Mouse (Mus musculus): ENCODE data around the gene Tmem132b.

Tmem132b gene

DNA sequence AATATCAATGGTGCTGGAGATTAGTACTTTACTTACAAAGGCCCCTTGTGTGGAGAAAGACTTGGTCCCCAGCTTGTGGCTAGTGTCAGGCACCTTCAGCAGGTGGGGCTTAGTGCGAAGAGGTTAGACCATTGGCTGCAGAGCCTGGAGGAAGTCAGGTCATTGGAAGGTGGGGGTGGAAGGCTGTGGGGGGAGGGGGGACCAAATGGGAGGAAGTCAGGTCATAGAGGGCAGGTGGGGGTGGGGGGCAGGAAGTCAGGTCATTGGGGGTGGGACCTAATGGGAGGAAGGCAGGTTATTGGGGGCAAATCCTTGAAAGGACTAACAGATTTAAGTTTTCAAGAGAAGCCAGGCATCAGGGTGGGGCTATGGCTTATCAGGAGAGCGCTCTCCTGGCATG is 44.3 kb downstream of the Tmem132b start:
- DNase-seq (ENCODE audit: low spot score in 2 of 2) = no peak

DNA sequence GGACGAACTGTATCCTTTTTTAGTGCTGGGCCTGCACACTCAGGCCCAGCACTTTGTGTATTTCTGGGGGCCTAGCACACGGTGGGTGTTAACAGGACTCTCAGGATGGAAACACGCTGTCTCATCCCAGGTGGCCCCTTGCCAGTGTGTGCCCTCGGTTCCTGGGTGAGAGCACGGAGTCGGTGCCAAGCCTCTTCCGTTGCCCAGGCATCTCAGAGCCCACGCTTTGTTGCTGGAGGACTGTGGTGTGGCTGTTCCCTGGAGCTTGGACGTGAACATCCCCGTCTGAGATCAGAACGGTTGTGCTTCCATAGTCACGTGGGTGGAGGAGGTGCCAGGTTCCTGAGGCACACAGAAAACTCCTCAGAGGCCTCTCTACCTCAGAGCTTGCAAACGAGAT is 47.1 kb downstream of the Tmem132b start:
- no peak for DNase-seq (ENCODE audit: low spot score in 2 of 2)

DNA sequence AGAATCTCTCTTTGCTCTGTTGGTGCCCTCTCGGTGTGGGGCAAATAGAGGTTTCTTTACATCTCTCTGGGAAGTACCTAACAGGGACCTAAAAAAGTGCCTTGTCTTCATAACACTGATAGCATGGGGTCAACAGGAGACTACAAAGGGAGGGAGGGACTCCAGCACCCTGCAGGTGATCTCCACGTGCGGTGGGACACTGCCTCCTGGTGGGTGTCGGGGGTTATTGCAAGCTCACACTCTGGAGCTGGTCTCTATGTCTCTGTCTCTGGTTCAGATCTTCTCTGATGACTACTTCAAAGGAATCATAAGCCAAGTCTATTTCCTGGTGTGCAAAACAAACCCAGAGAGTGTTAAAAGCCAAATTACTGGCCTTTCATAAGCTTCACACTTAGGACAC is 47.6 kb downstream of the Tmem132b start:
- DNase-seq (ENCODE audit: low spot score in 2 of 2) = no peak

DNA sequence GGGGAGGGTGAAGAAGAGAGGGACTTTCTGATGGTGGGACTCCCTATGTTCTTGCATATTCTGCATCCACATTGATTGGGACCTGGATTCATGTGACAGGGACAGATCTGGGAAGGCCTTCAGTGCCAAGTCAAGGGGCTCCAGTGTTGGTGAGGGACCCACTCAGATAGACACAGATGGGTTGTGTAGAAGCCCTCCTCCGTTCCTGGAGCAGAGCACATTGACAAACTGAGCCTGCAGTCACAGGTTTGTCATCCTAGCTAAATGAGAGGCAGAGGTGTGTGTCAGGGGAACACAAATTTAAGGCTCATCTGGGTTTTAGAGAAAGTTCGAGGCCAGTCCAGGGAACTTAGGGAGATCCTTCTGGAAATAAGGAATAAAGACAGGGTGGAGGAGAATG is 51.7 kb downstream of the Tmem132b start:
- no peak for DNase-seq (ENCODE audit: low spot score in 2 of 2)

DNA sequence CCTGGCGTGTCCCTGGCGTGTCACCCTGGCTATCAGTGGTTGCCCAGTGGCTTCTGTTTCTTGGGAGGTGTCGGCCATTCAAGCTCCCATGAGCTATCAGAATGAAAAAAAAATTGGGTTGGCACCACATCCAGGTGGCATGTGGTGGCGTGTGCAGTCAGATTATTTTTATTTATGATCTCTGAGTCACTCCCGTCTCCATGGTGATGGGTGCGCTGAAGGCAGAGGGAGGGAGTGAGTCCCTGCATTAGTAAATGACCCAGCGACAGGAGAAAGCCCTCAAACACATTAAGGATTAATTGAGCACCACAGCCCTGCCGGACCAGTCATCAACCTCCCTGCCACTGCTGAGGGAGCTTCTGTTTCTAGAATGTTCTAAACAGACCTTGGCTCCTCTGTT is 52.3 kb downstream of the Tmem132b start:
- DNase-seq (ENCODE audit: low spot score in 2 of 2) = no peak

DNA sequence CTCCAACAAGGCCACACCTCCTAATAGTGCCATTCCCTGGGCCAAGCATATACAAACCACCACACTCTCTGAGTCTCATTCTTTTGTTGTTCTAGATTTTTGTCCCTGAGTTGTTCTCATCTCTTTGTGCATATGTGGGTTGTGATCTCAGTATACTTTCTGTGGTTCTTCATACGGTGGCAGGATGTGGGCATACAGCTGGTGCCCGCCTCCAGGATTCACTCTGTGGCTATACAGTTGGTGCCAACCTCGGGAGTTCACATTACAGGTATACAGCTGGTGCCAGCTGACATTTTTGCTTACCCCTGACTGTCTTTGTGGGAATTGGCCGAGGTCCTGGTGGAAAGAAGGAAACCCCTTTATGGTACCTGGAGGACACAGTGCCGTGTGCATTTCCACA is 53.6 kb downstream of the Tmem132b start:
- DNase-seq (ENCODE audit: low spot score in 2 of 2) = no peak

DNA sequence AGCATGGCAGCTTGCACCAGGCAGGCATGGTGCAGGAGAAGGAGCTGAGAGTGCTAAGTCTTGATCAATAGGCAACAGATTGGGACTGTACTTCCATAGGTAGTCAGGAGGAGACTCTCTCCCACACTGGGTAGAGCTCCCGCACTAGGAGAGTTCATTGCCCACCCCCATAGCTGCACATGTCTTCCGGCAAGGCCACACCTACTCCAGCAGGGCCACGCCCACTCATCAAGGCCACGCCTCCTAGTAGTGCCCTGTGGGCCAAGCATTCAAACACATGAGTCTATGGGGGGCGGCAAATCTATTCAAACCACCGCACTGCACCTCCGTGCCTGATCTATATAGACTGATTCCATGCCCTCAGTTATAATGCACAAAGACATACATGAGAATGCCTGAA is 56.6 kb downstream of the Tmem132b start:
- no peak for DNase-seq (ENCODE audit: low spot score in 2 of 2)

DNA sequence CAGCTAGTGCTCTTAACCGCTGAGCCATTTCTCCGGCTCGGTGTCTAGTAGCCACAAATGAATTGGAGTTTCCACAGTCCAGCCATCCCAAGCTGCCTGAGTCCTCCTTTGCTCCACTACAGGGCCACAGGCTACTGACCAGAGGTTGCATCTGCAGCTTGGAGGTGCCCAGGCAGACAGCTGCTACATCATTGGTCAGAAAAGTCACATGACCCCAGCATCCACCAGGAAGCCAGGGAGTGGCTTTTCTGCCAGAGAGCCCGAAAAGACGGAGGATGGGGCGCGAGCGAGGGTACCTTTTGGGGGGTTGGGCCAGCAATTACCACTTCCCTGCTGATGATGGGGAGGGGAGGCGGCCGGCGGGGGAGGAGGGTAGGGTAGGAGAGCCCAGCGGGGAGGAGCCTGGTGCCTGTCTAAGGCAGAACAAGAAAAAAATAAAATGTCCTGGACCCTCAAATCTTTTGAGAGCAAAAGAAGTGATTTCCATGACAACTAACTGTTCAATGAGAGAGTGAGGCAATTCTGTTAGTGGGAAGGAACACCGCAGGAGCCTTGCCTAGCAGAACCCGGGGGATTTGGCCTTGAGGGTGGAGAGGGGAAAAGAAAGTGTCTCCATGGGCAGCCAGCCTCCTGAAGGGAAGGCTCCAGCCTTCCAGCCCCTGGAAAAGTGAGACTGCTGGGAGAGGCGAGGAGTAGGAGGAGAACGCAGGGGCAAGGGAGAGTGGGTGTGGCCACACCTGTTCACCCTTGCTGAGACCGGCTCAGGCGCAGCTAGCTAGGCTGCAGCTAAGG is 57.5 kb downstream of the Tmem132b start:
- no peak for DNase-seq (ENCODE audit: low spot score in 2 of 2)

DNA sequence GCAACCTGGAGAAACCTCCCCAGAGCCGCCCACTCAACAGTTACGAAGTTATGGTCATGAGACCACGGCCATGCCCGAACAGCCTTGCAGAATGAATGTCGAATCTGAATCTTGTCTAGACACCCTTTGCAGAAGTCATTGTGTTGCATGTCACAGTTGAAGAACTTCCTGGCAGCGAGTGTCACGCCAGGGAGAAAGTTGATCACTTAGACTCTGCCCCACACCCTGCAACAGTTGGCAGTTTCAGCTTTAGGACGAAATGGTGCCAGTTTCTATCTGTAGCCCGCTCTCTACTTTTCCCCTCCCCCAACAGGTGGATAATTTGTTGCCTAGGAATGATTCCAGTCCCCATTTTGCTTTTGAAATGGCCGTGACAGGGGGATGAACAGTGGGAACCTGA is 66.5 kb downstream of the Tmem132b start:
- no peak for DNase-seq (ENCODE audit: low spot score in 2 of 2)

DNA sequence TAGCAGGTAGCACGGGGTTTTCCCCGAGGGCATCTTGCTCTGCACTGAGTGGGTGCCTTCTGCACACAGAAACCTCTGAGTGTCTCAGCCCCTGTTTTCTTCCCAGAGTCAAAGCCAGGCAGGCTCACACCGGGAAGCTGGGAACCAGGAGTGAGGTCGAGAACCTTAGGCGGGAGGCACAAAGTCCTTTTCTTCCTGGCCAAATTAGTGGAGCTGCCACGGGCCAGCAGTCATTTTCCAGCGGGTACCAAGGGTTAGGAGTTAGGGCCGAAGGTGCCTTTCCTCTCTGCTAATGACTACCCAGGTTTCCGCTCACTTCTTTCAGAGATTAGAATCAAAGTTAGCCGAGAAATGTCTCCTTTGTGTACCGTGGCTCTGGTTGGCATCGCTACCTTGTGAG is 75.6 kb downstream of the Tmem132b start:
- no peak for DNase-seq (ENCODE audit: low spot score in 2 of 2)

DNA sequence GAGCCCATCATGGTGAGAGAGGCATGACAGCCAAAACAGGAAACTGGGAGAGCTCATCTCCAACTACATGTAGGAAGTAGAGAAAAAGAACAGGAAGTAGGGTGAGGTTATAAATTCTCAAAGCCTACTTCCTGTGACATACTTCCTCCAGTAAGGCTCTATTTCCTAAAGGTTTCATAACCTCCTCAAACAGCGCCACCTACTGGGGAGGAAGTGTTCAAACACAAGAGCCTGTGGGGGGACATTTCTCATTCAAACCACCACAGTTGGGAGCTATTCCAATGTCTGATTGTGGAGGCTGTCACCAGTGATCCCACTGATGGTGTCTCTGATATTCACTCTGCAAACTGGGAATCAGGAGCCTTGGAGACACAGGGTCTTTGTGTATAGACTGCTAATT is 78.4 kb downstream of the Tmem132b start:
- no peak for DNase-seq (ENCODE audit: low spot score in 2 of 2)

DNA sequence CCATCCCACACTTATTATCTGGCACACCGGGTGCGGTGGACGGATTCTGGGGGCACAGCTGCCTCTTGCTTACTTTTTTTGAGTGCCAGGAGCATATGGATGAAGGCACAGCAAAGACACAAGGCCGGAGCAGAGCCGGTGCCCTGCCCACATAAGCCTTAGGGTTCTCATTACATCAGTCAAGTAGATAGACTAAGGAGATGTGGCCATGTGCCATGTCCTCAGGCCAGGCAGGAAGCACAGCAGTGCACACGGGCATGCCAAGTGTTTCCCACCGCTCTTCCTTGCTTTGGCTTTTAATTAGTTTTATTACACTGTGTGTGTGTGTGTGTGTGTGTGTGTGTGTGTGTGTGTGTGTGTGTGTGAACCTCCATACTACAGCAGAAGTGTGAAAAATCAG is 80.9 kb downstream of the Tmem132b start:
- no peak for DNase-seq (ENCODE audit: low spot score in 2 of 2)

DNA sequence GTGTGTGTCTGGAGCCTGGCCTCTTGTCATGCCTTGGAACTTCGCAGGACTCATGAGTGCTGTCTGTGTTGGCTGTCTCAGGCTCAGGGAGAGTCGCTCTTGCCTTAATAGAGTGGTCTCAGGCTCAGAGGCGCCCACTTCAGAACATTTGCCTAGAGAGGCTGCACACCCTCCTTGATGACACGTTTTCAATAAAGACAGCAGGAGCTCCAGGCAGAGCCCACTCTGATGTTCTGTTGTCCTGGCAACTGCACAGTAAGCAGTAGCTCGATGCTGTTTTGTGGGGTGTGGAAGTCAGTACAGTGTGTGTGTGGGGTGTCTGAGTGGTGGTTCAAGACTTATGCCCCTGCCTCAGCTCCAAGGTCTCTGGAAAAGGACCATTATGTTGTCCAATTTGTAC is 81.6 kb downstream of the Tmem132b start:
- no peak for DNase-seq (ENCODE audit: low spot score in 2 of 2)

DNA sequence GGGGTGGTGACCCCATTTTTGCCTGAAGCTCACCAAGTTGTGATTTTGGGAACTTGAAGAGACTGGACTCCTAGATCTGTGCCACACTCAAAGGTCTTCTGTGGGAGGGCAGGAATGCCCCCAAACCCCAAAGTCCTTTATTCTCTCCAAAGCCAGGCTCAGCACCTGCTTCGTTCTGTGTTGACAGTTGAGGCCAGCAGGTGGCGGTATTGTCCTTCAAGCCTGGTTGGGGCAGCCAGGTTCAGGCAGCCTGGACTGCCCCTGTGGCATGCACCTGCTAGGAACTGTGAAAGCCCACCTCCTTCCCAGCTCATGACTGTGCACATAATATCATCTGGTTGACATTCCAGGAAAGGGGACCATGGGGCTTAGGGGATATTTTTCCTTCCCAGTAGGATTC is 82.8 kb downstream of the Tmem132b start:
- DNase-seq (ENCODE audit: low spot score in 2 of 2) = no peak

DNA sequence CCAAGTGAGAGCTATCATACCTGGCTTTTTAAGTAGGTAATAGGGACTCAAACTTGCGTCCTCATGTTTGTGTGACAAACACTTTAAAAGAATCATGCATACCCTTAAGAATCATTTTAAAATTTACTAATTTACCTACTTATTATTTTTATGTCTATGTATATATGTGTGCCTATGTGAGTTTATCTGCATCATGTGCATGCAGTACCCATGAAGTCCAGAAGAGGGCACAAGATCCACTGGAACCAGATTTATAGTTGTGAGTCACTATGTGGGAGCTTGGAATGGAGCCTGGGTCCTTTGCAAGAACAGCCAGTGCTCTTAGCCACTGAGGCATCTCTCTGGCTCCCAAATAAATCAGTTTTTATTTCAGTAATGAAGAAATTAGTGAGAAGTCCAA is 85.5 kb downstream of the Tmem132b start:
- no peak for DNase-seq (ENCODE audit: low spot score in 2 of 2)

DNA sequence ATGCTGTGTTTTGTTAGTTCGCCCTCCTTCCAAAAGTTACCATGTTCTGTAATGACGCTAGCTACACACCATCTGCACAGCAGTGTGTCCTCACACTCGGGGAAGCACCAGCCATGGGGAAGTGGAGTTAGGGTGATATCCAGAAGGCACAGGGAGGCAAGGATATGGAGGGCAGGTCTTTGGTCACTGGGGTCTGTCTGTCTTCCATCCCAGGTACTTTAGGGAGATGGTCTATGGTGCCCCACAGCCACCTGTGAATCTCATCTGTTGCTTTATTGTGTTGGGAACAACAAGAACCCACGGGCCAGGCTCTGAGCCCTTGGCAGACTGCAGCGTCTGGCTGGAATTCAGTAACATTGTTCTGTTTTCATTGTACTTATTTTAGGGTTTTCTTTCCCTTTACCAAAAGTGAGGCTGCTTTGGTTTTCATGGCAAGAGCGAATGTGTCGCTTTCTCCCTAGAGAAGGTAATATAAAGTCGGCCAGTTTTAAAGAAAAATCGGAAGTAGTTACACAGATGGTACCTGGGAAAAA is 96.3 kb downstream of the Tmem132b start:
- no peak for DNase-seq (ENCODE audit: low spot score in 2 of 2)

DNA sequence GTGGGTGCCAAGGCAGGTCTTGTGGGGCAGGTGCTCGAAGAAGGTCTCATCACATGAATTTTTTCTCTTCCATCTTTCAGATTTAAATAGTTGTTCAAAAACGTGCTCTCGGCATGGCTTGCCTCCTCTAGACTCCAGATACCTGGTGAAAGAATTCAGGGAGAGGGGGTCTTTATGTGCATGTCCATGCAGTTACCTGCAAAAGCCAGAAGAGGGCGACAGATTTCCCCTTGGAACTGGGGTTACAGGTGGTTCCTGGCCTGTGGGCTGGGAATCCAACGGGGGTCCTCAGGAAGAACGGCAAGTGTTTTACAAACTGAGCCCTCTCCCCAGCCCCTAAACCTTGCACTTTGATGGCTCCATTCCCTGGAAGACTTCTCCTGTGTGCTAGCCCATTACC is 103.1 kb downstream of the Tmem132b start:
- DNase-seq (ENCODE audit: low spot score in 2 of 2) = no peak

DNA sequence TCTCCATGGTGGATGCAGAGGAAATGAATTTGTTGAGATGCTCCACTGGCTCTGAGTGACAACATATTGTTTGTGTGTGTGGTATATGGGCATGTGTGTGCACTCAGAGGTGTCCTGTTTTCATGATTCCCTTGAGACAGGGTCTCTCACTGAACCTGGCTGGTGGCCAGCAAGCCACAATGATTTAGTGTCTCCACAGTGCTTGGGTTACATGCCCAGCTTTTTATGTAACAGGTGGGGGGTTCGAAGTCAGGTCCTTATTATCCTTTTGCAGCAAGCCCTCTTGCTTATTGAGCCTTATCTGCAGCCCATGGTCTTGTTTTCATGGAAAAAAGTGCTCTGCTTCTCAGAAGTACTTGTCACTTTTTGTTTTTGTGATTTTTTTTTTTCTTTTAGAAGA is 109.4 kb downstream of the Tmem132b start:
- DNase-seq (ENCODE audit: low spot score in 2 of 2) = no peak

DNA sequence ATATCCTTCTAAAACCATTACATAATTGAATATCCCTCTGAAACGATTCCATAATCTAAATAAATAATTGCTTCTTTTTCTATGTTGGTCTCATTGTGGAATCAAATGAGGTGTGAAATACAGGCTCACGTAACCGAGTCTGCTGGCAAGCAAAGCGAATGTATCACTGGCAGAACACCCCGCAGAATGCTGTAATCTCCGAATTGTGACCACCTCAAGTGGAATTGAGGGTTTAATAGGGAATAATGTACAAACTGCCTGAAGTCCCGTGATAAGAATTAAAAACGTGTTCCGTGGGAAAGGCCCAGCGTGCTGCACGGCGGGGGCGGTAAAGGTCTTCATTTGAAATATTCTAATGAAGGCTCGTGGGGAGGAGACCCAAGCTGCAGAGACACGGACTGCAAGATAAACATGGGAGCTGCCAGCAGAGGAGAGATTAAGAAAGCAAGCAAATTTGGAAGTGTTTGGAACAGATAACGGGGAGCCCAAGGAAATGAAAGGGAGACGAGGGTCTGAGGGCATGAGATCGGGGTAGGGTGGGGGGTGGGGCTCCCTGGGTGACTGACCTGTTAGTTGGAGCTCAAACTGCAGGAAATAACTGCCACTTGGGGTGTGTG is 110.1 kb downstream of the Tmem132b start:
- no peak for DNase-seq (ENCODE audit: low spot score in 2 of 2)

DNA sequence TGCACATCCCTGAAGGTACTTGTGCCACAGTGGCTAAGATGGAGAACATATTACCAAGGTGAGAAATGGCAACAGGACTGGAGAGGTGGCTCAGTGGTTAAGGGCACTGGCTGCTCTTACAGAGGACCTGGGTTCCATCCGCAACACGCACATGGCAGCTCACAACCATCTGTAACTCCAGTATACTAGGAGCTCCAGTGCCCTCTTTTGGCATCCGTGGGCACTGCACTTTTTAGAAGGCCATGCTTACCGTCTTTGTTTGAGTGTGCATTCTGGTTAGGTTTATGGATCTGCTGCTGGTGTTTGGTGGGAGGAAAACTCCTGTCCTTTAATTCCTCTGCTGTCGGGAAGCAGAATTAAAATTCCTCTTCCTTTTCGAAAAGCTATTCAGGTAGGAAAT is 116.7 kb downstream of the Tmem132b start:
- DNase-seq (ENCODE audit: low spot score in 2 of 2) = no peak

DNA sequence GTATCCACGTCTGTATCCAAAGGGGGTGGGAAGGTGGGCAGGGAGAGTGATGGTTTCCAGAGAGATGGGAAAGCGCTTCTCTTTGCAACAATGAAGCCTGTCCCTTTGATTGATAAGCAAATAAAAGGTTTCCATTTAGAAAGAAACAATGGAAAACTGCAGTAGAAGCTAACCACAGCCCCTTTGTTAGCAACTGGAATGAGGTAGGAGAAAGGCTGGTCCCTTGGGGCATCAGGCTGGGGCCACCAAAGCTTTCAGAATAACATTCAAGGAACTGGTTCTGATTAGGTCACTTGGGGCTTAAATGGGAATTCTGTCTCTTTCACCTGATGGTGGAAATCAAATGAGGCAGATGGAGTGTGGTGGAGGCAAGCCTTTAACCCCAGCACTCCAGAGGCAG is 118.4 kb downstream of the Tmem132b start:
- DNase-seq (ENCODE audit: low spot score in 2 of 2) = no peak

DNA sequence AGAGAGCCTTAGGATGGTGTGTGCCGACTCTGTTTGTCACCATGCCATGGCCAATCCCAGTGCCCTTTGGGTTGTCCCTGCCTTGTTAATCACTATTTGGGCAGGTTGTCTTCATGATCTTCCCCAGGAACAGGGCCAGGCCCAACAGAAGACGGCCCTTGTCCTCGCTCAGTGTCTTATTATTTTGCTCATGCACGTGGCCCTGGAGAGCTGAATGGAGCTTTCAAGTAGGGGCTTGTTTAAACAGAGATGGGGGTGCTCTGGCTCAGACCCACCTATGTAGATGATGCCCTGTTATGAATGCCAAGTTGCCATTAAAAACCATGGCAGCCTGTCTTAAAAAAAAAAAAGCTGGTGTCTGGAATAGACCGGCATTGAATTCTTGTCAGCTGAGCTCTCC is 126.5 kb downstream of the Tmem132b start:
- no peak for DNase-seq (ENCODE audit: low spot score in 2 of 2)

DNA sequence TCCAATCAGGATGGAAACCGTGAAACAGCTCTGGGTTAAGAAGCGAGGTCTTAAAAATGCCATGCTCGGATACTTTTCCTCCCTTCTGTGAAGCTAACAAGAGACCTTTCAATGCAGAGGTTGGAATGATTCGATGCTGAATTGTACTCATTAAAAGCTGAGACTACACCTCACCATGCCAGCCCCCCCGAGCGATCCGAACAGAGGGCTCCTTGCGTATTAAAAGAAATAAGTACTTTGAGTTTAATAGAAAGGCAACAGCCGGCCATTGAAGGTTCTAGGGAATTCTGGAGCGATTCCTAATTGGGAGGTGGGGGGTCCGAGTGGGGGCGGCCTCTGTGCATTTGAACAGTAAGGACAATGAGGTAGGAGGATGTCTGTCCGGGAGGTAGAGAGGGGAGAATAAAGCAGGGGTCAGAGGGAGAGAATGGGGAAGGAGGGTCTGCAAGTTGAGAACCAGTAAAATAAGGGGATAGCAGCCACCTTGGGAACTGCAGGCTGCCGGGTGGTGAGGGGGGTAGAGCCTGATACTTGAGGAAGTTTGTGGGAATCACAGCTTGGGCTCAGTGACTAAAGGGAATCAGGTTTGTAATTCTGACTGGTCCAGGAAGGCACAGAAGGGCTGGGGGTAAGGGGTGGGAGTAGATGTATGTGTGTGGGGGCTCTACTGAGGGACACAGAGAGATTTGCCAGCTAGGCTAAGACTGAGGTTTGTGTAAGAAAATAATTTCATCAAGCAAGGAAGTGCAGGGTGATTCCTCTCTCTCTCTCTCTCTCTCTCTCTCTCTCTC is 127.6 kb downstream of the Tmem132b start:
- no peak for DNase-seq (ENCODE audit: low spot score in 2 of 2)

All from natural killer cell, adult 2 months (primary cell).